Mouse (Mus musculus) frontal cortex, postnatal 36 days (tissue): ENCODE measurements at regions not wholly inside any gene's neighbourhood (a gene's known extent, or its start where the extent isn't known, plus 50 kb on each side); places are given as distances from the start of the nearest gene placed in this dataset.

Experiments
- DNase-seq, 2 experiments: peaks; one replicate each; pipeline ENCODE4 v3.0.0; 2022; ENCODE audit warnings: low spot score in 2 of 2

DNA sequence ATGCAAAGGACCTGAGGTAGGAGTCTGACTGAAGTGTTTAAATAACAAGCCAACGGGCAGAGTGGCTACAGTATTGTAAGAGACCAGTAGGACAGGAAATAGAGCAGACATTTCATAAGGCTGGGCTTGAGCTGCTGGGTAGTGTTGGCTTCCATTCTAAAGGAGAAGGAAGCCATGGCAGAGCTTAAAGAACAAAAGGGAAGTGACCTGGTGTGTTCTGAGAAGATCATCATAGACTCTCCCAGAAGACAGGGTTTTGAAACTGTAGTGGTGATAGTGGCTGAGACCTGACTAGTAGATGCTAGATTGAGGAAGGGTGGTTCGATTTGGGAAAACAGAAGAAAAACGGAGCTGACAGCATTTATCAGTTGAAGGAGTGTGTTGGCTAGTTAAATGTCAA is 514.1 kb upstream of the Zfp462 start:
- DNase-seq, result no peak

DNA sequence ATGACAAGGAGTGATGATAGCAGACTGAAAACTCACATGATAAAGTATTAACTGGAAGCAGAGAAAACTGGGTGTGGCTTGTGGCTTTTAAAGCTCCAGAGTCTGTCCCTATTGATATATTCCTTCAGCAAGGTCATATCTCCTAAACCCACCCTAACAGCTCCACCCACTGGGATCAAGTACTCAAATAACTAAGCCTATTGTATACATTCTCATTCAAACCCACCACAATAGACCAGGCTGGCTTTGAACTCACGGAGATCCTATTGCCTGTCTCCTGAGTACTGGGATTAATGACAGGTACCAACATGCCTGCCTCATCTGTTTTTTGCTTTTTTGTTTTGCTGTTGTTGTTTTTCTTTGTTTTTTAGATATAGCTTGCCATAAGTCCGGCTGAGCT is 484.3 kb upstream of the Zfp462 start:
- no peak for DNase-seq

DNA sequence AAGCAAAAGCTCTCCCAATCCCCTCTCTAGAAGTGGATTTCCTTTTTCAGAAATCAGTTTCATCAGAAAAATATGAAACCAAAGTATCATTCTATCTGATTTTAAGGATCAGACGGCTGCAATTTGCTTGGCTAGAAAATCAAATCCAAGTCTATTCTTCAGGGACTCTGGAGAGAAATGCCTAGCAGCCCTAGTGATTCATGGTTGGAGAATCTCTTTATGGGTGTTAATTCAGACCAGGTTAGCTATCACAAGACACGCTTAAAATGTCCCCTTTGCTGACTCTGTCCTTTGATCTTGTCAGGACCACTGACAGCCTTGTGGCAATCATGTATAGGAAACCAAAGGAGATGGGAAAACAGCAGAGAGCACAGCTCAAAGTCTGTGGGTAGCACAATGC is 475.7 kb upstream of the Zfp462 start:
- no peak for DNase-seq

DNA sequence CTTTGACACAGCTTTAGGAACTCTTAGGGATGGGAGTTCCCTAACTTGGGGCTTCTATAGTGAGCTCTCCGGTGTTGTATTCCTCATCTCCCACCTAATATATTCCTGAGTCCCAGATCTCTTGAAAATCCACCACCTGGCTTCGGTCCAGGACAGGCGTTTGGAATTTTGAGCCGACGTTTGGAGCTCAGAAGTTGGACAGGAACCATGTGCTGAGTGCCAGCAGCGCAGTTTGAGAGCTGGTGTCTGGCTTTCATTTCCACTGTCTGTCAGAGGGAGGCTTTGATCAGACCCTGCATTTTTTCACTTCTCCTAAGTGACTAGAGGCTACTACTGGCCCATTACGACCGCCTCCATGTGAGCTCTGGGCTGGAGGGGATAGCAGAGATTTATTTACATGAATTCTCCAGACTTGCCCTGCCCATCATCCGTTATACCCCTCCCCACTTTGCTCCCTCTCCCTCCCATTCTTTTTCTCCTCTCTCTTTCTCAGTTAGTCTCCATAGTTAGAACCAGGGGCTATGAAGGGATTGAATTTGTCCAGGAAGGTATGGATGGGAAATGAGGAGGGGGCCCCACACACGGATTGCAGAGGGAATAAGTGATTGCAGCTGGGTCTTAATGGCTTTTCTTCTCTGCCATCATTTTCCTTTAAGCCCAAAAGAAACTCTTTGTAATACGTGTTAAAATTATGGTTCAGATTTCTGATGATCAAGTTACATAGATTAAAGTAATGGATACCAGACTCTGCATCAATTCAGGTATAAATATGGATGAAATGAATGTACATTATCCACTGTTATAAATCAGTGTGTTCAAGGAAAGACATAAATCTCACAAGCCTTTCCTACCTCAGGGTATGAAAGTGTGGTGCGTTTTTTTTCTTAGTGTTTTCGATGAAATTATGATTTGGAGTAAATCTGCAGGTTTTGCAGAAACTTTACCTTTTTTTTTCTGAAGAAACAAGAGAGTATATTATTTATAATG is 474.5 kb upstream of the Zfp462 start:
- peak; percentile 14 to 45 for DNase-seq

DNA sequence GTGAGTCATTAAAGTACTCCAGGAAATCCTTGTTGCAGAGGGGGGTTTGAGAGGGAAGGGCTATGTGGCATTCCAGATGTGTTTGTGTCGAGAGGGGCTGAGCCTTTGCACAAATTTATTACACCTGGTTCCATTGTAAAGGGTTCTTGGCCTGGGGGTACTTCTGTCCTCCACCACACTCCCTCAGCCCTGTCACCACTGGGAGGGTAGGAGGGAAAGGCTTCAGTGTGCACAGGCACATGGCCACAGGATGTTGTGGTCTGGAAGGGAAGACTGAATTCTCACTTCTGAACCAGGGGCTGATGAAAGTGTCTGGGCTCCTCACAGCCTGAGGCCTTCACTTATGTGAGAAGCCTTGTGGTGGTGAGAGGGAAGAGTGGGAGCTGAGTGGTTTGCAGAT is 473.8 kb upstream of the Zfp462 start:
- no peak for DNase-seq

DNA sequence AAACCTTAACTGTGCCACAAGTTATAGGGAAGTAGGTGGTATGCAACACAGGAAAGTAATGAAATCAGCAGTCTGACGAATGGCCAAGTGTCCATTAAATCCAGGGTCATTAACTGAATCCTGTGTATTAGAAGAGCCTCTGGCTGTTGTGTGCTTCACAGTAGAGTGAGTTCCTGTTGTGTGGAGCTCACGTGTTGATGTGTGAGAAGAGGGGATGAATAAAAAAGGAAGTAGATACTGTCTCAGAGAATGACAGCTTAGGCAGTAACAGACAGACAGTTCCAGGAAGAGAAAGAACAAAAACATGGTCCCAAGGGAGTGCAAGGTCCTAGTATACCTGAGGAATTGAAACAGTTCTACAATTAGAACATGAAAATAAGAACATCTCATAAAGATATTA is 463.1 kb upstream of the Zfp462 start:
- no peak for DNase-seq

DNA sequence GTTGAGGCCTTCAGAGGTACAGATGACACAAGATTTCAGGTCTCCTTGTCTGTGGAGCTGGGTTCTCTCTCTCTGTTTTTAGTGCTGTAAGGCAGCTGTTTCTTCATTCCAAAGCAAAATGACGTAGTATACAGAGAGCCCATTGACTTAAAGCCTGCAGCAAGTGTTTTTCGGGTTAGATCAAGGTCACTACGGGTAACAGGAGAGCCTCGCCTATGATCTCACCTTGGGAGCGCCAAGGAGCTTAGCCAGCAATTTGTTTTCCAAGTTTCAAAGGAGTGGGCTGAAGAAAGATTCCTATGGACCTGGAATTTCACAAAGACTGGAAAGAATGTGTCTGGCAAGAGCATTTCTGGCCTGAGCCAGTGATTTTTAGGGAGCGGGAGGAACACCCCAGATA is 451.8 kb upstream of the Zfp462 start:
- no peak for DNase-seq

DNA sequence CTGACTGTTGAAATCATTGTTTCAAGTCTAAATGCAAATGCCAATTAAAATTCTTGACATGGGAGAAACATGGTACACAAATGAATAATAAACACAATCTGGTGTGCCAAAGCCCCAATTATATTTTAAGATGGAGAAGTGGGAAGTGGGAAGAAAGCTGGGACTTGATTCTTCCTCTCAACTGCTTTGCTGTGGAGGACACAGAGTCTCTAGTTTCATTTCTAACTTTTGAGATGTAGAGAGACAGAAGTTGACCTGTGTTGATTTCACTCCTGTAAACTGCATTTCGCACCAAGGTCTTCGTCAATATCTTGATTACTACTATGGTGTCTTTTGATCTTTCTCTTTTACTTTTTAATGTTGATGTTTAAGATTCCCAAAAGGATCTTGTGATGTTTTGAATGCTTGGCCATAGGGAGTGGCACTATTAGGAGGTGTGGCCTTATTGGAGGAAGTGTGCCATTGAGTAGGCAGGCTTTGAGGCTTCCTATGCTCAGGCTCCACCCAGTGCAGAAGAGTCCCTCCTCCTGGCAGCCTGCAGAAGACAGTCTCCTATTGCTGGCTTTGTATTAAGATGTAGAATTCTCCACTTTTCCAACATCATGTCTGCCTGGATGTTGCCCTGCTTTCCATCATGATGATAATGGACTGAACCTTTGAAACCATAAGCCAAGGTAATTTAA is 447.4 kb upstream of the Zfp462 start:
- no peak for DNase-seq

DNA sequence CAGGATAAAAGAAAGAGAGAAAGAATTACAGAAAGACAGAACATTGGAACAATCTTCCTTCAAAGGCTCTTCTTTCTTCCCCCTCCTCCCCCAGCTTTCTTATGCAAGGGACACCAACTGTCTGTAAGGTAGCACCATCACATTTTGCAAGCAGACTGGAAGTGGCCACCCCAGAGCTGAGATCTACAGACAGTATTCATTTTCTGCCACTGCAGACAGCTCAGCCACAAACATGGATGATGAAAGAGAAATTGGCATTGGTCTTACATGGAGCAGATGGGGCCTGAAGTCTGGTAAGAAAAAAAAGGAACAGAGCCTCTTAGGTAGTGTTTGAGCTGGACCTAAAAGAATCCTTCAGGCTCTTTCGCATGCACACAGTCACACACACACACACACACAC is 428.9 kb upstream of the Zfp462 start:
- peak in 1 of 2 experiments; percentile 48 for DNase-seq

DNA sequence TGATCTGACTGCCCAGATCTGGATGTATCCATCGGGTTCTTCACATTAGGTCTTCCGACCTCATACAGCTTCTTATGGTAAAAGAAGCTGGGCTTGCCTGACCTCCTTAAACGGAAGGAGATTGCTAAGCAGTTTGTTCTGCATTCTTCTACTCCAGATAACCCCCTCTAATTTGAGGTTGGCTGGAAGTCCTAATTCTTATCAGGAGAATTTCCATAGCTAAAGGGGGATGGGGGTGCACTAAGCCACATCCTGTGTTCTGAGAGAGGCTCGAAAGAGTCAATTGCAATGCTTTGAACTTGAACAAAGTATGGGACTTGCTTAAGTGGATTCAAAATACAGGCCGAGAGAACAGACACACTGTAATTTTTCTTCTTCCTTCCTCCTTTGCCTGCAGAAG is 421.6 kb upstream of the Zfp462 start:
- DNase-seq, result no peak

DNA sequence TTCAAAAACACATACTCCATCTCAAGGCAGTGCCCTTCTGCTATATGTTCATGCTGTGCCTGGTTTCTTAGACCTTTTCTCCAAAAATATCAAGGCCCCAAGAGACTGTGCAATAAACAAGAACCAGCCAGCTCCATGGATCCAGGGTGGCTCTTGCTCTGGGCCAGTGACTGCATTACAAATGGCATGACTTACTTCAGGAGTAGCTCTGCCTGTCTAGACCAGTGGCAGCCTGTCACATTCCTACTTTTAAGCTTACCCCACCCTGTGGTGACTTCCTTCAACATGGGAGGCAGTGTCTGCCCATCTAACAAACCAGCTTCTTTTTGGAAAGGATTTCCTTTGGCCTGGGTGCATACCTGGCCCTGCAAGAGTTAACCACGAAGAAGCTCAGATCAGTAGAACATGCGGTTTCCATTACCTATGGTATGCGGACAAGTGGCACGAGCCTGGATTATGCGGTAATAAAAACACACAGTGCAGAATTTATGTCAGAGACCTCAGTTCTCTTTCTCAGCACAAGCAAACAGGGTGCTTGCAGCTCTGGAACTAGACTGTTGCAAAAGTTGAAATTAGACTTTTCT is 418.8 kb upstream of the Zfp462 start:
- DNase-seq, result no peak

DNA sequence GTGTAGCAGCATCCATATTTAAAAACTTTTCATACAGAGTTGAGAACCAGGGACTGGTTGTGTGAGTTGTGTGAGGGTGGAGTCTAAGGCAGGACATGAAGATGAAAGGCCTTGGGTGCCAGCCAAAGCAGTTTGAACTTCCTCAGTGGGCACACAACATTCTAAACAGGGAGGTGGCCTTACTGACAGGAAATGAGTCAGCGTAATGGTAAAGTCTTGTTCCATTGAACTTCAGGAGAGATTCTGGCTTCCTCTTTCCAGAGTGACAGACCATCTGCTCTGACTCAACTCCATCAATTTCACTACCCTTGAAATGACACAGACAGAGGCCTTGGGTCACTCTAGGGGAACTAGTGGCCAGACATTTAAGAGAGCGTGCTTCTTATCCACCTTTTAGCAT is 417.2 kb upstream of the Zfp462 start:
- DNase-seq, result no peak

DNA sequence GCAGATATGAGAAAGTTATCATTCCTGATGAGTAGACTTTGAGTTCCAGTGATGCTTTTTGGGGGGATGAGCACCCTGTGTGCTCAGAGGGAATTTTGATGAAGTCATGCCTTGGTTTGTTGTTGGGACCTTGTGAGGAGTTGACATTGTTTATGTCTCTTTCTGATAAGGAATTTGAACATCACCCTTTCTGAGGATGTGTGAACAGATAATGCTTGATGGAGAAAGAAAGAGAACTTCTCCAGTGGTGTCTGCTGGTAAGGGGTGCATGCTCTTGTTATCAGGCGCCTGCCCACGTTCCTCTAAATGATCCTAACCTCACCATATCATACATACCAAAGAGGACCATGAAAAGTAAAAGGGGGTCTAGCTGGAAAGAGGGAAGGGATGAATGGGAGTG is 413.1 kb upstream of the Zfp462 start:
- no peak for DNase-seq

DNA sequence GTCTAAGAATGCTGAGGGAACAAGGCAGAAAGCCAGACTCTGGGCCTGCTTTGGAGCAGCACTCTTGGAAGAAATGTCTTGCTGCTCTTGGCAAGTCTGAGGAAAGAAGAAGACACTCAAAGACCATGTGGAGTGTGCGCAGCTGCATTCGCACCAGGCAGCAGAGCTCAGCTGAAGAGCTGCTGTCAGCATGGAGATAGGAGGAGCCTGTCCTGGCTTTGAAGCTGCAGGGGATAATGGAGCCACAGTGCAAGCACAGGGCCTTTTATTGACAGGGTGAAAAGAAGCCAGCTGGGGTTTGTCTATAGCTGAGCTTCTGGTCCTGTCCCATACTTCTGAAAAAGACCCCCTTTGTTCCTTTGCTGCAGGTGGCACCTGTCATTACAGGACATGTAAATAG is 411.0 kb upstream of the Zfp462 start:
- peak; percentile 23 to 31 for DNase-seq

DNA sequence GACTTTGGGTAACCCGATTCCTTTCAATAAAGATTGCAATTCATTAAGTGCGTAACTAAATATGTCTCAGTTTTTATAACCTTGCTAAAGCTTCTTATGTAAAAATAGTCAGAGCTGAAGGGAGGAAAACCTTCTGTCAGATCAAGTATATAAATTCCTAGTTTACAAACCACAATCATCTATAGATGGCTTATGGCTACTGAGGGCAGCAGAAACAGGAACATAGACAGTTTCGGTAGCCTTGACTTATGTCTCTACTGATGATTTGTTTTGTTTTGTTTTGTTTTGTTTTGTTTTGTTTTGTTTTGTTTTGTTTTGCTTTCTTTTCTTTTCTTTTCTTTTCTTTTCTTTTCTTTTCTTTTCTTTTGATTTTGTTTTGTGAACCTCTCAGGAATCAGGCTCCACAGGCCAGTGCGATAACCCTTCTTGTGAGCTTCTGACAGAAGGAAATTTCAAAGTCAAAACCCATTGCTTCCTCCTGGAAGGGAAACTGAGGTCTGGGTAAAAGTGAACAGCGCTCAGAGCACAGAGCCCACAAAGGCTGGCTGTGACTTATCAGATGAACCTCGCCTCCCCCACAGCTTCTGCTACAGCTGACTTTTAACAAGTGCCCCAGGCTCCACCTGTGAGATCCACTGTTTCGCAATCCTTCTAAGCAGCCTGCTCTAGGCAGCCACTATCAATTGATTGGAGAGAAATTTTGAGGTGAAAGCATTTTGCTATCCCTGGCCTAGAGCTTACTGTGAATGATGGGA is 391.8 kb upstream of the Zfp462 start:
- DNase-seq, result no peak

DNA sequence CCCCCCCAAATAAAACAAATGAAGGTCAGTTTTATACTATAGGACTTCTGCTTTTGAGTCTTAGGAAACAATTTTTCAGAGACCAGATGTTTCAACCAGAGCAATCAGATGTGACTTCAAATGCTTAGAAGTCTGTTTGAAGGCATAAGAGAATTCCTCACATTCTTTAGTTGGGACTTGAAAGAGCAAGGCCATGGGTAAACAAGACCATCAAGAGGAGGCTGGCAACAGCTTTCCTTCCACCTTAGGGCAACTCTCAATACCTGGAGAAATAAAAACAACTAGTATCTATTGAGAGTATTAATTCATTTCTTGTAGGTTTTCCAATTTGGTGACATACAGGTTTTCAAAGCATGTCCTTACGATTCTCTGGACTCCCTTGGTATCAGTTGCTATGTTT is 381.8 kb upstream of the Zfp462 start:
- no peak for DNase-seq

DNA sequence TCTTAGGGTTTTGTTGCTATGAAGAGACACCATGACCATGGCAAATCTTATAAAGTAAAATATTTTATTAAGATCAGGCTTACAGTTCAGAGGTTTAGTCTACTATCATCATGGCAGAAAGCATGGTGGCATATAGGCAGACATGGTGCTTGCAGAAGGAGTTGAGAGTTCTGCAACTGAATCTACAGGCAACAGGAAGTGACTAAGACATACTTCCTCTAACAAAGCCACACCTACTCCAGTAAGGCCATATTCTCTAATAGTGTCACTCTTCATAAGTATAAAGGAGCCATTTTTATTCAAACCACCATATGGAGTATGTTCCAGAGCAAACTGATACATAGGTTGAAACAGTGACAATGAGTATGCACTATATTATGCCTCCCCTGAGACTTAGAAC is 371.7 kb upstream of the Zfp462 start:
- no peak for DNase-seq

DNA sequence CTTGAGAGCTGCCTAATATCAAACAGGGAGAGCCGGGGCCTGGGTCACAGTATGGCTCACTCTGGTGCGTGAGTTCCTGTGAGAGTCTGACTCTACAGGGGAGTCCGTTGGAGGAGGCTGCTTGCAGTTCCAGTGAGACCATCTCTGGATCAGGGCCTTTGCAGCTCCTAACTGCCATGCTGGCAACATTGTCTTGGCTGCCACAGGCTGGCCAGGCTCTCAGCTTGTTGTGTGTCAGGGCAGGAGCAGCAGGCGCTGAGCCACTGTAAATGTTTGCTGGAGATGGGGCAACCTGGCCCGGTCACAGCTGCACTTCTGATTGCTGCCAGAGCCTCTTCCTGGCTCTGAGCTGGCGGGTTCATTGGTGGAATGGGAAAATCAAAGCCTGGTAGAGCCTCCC is 357.7 kb upstream of the Zfp462 start:
- DNase-seq, result no peak

DNA sequence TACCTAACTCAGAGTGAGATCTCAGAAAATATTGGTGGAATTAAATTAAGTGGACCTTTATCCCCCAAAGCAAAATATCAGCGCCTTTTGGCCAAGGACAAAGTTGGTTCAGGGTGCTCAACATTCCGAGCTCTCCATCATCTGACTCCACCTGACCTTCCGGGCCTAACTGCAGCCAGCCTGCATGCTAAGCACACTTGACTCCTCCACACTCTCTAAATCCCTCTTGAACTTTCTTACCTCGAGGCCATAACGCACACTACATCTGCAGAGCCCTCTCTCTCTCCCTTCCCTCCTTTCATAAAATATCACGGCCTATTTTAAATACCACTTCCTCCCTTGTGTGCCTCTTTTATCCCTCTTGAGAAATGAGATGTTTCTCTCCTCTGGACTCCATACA is 356.1 kb upstream of the Zfp462 start:
- DNase-seq, result no peak

DNA sequence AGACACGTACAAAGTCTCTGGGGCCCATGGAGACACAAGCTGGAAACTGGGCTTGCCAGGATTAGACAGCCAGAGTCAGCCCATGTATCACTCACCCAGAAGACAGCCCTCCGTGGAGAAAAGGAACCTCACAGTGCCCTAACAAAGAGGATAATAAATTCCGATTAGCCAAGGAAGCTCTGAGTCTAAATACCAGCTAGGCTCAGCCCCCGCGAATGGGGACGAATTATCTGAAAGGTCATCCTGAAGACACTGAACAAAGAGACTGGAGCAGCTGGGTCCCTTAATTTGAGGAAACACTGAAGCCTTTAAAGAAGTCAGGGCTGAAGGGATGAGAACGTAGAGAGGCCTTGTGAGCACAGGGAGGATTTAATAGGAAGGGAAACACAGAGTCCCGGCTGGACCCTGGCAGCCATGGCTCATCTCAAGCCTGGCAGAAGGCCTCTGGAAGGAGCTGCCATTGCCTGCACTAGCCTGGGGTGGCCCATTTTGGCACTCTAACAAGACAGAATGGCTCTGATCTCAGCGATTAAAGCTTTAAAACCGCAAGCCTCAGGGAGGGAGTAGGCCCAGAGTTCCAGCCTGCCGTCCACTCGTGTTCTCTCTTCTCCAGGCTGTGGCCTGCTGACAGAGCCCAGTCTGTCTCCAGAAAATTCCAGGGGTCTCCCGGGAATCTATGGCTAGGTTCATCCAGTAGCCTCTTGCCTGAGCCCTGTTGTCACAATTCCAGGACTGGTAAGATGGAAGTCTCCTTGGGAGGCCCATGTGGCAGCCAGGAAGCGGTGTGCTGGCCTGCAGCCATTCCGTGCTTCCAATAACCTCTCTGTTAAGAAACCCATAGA is 343.0 kb upstream of the Zfp462 start:
- no peak for DNase-seq

DNA sequence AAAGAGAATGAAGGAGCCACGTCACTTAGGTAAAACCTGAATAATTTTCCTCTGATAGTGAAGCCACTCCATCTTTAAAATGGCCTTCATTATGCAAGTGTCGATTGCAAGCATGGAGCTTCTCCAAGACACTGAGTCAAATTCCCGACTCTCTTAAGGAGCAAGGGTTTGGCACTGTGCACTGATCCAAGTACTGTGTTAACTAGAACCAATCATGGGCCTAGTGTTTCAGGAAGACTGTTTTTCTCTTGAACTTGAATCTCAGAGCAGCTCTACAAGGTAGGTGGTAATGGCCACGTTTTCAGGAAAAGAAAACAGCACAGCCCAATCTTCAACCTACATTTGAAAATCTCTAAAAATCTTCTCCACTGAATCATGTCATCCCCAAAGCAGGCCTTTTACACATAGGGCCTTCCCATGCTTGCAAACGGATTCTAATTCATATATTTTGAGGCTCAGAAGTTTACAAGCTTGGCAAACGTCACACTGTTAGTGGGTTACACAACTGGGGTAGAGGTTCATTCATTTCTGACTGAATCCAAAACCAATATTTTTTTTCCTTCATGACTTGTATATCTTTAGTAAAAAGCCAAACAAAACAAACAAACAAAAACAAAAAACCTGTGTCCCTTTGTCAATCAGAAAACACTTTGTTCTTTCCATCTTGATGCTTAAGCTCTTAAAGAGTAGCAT is 342.2 kb upstream of the Zfp462 start:
- DNase-seq, result no peak
